Mouse (Mus musculus): Measurements from ENCODE around the gene Ces2f. TPM values are rescaled to one million over a fixed set of nuclear protein-coding genes. Genes with fewer than 3 reads are reported as not detected.
"Not testable (repeated sequence)": the region's sequence is repeated elsewhere in the genome, so short reads cannot be mapped to it uniquely, and the experiment has no call there.

Gene Ces2f
- not detected in 2 replicates for polyA plus RNA-seq (2015; fragmentation: Nextera tagmentation; extraction: Ambion mirVana)

- 86% methylated on average over 4 of the region's 4 CpGs for WGBS
- Histone ChIP-seq H3K9me3 (no peaks in the 10 kb centered on the region), H3K4me3 (no peak within 1 kb of the TSS), H3K27me3 (no peaks in the 10 kb centered on the region), H3K4me2 (no peak within 1 kb of the TSS), H3K4me1 (no peaks in the 10 kb centered on the region), H3K27ac (no peak within 1 kb of the TSS), H3K9ac (no peak within 1 kb of the TSS), H3K36me3 (no peaks in the 10 kb centered on the region)
- ATAC-seq (ENCODE audit: insufficient number of reproducible peaks, insufficient read depth, low FRiP score, low TSS enrichment, low read depth), result no peak
Observed at GRCm38 (mm10) chr8:104947056-104947455, at the start of gene Ces2f. Gene Ces2f (plus strand): TSS chr8:104947356.

GRCm38 (mm10) chr8:104901746-104902145, 45.4 kb upstream of the Ces2f start:
- Histone ChIP-seq H3K9me3 (no peaks in the 10 kb centered on the region), H3K4me2 (no peak overlapping the region), H3K9ac (no peak overlapping the region), H3K4me1 (no peaks in the 10 kb centered on the region), H3K27ac (no peak overlapping the region), H3K27me3 (no peaks in the 10 kb centered on the region), H3K36me3 (no peaks in the 10 kb centered on the region), H3K4me3 (no peak overlapping the region)
- no peak for ATAC-seq (ENCODE audit: insufficient number of reproducible peaks, insufficient read depth, low FRiP score, low TSS enrichment, low read depth)
- WGBS, result 76% methylated on average over 2 of the region's 2 CpGs

GRCm38 (mm10) chr8:104907111-104907510, 40.0 kb upstream of the Ces2f start:
- Histone ChIP-seq H3K4me3 (no peak overlapping the region), H3K4me1 (no peaks in the 10 kb centered on the region), H3K4me2 (no peak overlapping the region), H3K9ac (no peak overlapping the region), H3K27ac (no peak overlapping the region), H3K9me3 (no peaks in the 10 kb centered on the region), H3K36me3 (no peaks in the 10 kb centered on the region), H3K27me3 (no peaks in the 10 kb centered on the region)
- ATAC-seq (ENCODE audit: insufficient number of reproducible peaks, insufficient read depth, low FRiP score, low TSS enrichment, low read depth), result no peak
- WGBS, result 57% methylated on average over 1 of the region's 1 CpGs

GRCm38 (mm10) chr8:104909021-104909420, 38.1 kb upstream of the Ces2f start:
- ATAC-seq (ENCODE audit: insufficient number of reproducible peaks, insufficient read depth, low FRiP score, low TSS enrichment, low read depth), result not testable (repeated sequence)
- WGBS, result 82% methylated on average over 1 of the region's 1 CpGs

GRCm38 (mm10) chr8:104909651-104910050, 37.5 kb upstream of the Ces2f start:
- H3K4me1 ChIP-seq; H3K27ac ChIP-seq; H3K4me2 ChIP-seq; H3K9me3 ChIP-seq; H3K4me3 ChIP-seq; H3K27me3 ChIP-seq; H3K9ac ChIP-seq; H3K36me3 ChIP-seq; ATAC-seq (ENCODE audit: insufficient number of reproducible peaks, insufficient read depth, low FRiP score, low TSS enrichment, low read depth): not testable (repeated sequence)
- WGBS, result 91% methylated on average over 10 of the region's 10 CpGs

More at GRCm38 (mm10) chr8:104909021-104909420, 38.1 kb upstream of the Ces2f start:
- H3K9ac ChIP-seq, H3K27ac ChIP-seq, H3K9me3 ChIP-seq, H3K27me3 ChIP-seq, H3K36me3 ChIP-seq, H3K4me3 ChIP-seq, H3K4me2 ChIP-seq, H3K4me1 ChIP-seq: not testable (repeated sequence)

GRCm38 (mm10) chr8:104925972-104926596, 21.1 kb upstream of the Ces2f start, which contains the start of gene Ces2e:
Gene Ces2e (plus strand): TSS chr8:104926260.
- H3K9ac ChIP-seq, result no peak within 1 kb of the TSS
- H3K4me2 ChIP-seq, result no peak within 1 kb of the TSS
- no peak for ATAC-seq (ENCODE audit: insufficient number of reproducible peaks, insufficient read depth, low FRiP score, low TSS enrichment, low read depth)
- no peaks in the 10 kb centered on the region for H3K27me3 ChIP-seq
- 67% methylated on average over 5 of the region's 5 CpGs for WGBS
- H3K9me3 ChIP-seq, result no peaks in the 10 kb centered on the region
- no peak within 1 kb of the TSS for H3K27ac ChIP-seq
- H3K4me1 ChIP-seq, result no peaks in the 10 kb centered on the region
- no peak within 1 kb of the TSS for H3K4me3 ChIP-seq
- H3K36me3 ChIP-seq, result no peaks in the 10 kb centered on the region

GRCm38 (mm10) chr8:104927301-104927700, 19.9 kb upstream of the Ces2f start:
- Histone ChIP-seq H3K9me3 (no peaks in the 10 kb centered on the region), H3K9ac (no peak overlapping the region), H3K4me1 (no peaks in the 10 kb centered on the region), H3K4me3 (no peak overlapping the region), H3K36me3 (no peaks in the 10 kb centered on the region), H3K27ac (no peak overlapping the region), H3K4me2 (no peak overlapping the region), H3K27me3 (no peaks in the 10 kb centered on the region)
- no peak for ATAC-seq (ENCODE audit: insufficient number of reproducible peaks, insufficient read depth, low FRiP score, low TSS enrichment, low read depth)
- 85% methylated on average over 3 of the region's 3 CpGs for WGBS

- Histone ChIP-seq H3K36me3 (no peaks in the 10 kb centered on the region), H3K4me3 (no peak overlapping the region), H3K9ac (no peak overlapping the region), H3K4me1 (no peaks in the 10 kb centered on the region), H3K27me3 (no peaks in the 10 kb centered on the region), H3K27ac (no peak overlapping the region), H3K9me3 (no peaks in the 10 kb centered on the region), H3K4me2 (no peak overlapping the region)
- 79% methylated on average over 2 of the region's 2 CpGs for WGBS
- ATAC-seq (ENCODE audit: insufficient number of reproducible peaks, insufficient read depth, low FRiP score, low TSS enrichment, low read depth), result no peak
Observed at GRCm38 (mm10) chr8:104944665-104945064, 2.5 kb upstream of the Ces2f start.

GRCm38 (mm10) chr8:104949031-104949430, 1.9 kb downstream of the Ces2f start:
- Histone ChIP-seq H3K9me3 (no peaks in the 10 kb centered on the region), H3K36me3 (no peaks in the 10 kb centered on the region), H3K27me3 (no peaks in the 10 kb centered on the region), H3K27ac (no peak overlapping the region), H3K9ac (no peak overlapping the region), H3K4me3 (no peak overlapping the region), H3K4me2 (no peak overlapping the region), H3K4me1 (no peaks in the 10 kb centered on the region)
- WGBS, result 76% methylated on average over 5 of the region's 5 CpGs
- ATAC-seq (ENCODE audit: insufficient number of reproducible peaks, insufficient read depth, low FRiP score, low TSS enrichment, low read depth), result no peak

- Histone ChIP-seq H3K4me2 (no peak within 1 kb of the TSS), H3K9ac (no peak within 1 kb of the TSS), H3K27me3 (no peaks in the 10 kb centered on the region), H3K9me3 (no peaks in the 10 kb centered on the region), H3K27ac (no peak within 1 kb of the TSS), H3K4me1 (no peaks in the 10 kb centered on the region), H3K4me3 (no peak within 1 kb of the TSS), H3K36me3 (no peaks in the 10 kb centered on the region)
- WGBS, result 63% methylated on average over 5 of the region's 5 CpGs
- no peak for ATAC-seq (ENCODE audit: insufficient number of reproducible peaks, insufficient read depth, low FRiP score, low TSS enrichment, low read depth)
Observed at GRCm38 (mm10) chr8:104961537-104961961, 14.4 kb downstream of the Ces2f start, which contains the start of gene Ces2g. Gene Ces2g (plus strand): TSS chr8:104961718.

GRCm38 (mm10) chr8:104962229-104962901, 15.2 kb downstream of the Ces2f start:
- no peak for ATAC-seq (ENCODE audit: insufficient number of reproducible peaks, insufficient read depth, low FRiP score, low TSS enrichment, low read depth)
- WGBS, result 74% methylated on average over 8 of the region's 8 CpGs
- H3K9me3 ChIP-seq, result no peaks in the 10 kb centered on the region

GRCm38 (mm10) chr8:104963375-104963894, 16.3 kb downstream of the Ces2f start:
- Histone ChIP-seq H3K36me3 (no peaks in the 10 kb centered on the region), H3K4me1 (no peaks in the 10 kb centered on the region), H3K27me3 (no peaks in the 10 kb centered on the region), H3K4me2 (no peak overlapping the region), H3K9me3 (no peaks in the 10 kb centered on the region), H3K4me3 (no peak overlapping the region), H3K9ac (no peak overlapping the region), H3K27ac (no peak overlapping the region)
- ATAC-seq (ENCODE audit: insufficient number of reproducible peaks, insufficient read depth, low FRiP score, low TSS enrichment, low read depth), result no peak
- 82% methylated on average over 4 of the region's 4 CpGs for WGBS

More at GRCm38 (mm10) chr8:104962229-104962901, 15.2 kb downstream of the Ces2f start:
- Histone ChIP-seq H3K9ac (no peak overlapping the region), H3K36me3 (no peaks in the 10 kb centered on the region), H3K4me1 (no peaks in the 10 kb centered on the region), H3K27ac (no peak overlapping the region), H3K4me3 (no peak overlapping the region), H3K4me2 (no peak overlapping the region), H3K27me3 (no peaks in the 10 kb centered on the region)
